Mouse (Mus musculus) CH12.LX (cell line): ENCODE data around the gene Hnrnpa1. TPM values are rescaled to one million over a fixed set of nuclear protein-coding genes. Genes with fewer than 3 reads are reported as not detected.

Experiments used
- DNase-seq: peaks from one replicate; pipeline ENCODE4 v3.0.0-alpha.2; 2013; ENCODE audit errors: extremely low read depth
- H3K27ac ChIP-seq: 2 replicates; pipeline ENCODE4 v1.5.1; 2012; ENCODE audit warnings: low read depth, mild to moderate bottlenecking, control low read depth, moderate library complexity; ENCODE audit not compliant: insufficient read depth
- H3K27me3 ChIP-seq: replicated peaks from 2 replicates; pipeline ENCODE3; 2012; ENCODE audit warnings: inconsistent platforms
- H3K36me3 ChIP-seq, 2 experiments: replicated peaks in 1 of 2; 2 replicates each; pipeline versions ENCODE3 to v1.6.1; 2012; ENCODE audit warnings: inconsistent platforms in 1 of 2, low read length in 1 of 2, mild to moderate bottlenecking in 1 of 2, mixed read lengths in 1 of 2, moderate library complexity in 1 of 2; ENCODE audit not compliant: control insufficient read depth in 1 of 2, insufficient read depth in 1 of 2
- H3K4me1 ChIP-seq, 2 experiments: 2 replicates each; pipeline ENCODE4 v1.6.1; 2012; ENCODE audit warnings: inconsistent platforms in 1 of 2, moderate library complexity in 1 of 2; ENCODE audit not compliant: insufficient read depth in 2 of 2, control insufficient read depth in 1 of 2
- H3K4me2 ChIP-seq: 2 replicates; pipeline ENCODE4 v1.6.1; 2012; ENCODE audit warnings: low read depth, mild to moderate bottlenecking, control low read depth; ENCODE audit not compliant: poor library complexity, insufficient read depth, severe bottlenecking
- H3K4me3 ChIP-seq, 3 experiments: fragments of 150-350 bp in 1 of 3; sonication (generic) in 1 of 3; replicated peaks in 1 of 3; 2 replicates each; pipeline versions ENCODE3 to v1.5.1; 2011 to 2012; ENCODE audit warnings: low read depth in 2 of 3, low read length in 2 of 3, mild to moderate bottlenecking in 2 of 3, moderate library complexity in 2 of 3, control low read depth in 1 of 3, improper control_type of control experiment in 1 of 3, inconsistent platforms in 1 of 3, mixed read lengths in 1 of 3; ENCODE audit not compliant: poor library complexity in 1 of 3
- H3K79me2 ChIP-seq: replicated peaks from 2 replicates; pipeline ENCODE4 v1.6.1; 2012; ENCODE audit warnings: mild to moderate bottlenecking, moderate library complexity; ENCODE audit not compliant: control insufficient read depth, poor library complexity, insufficient read depth, severe bottlenecking; ENCODE audit errors: extremely low read depth
- H3K9ac ChIP-seq: 2 replicates; pipeline ENCODE4 v1.6.1; 2012; ENCODE audit warnings: low read depth, mild to moderate bottlenecking, control low read depth, moderate library complexity; ENCODE audit not compliant: insufficient read depth
- H3K9me3 ChIP-seq: replicated peaks from 2 replicates; pipeline ENCODE3; 2012; ENCODE audit warnings: low read length, inconsistent platforms, mixed read lengths
- CHD1 ChIP-seq: IDR thresholded peaks from 2 replicates; pipeline ENCODE4 v1.6.1; 2012; ENCODE audit warnings: low read depth, low read length, improper control_type of control experiment, inconsistent platforms
- E2F4 ChIP-seq: IDR thresholded peaks from 2 replicates; pipeline ENCODE4 v1.6.1; 2011; ENCODE audit warnings: low read depth, low read length, improper control_type of control experiment; ENCODE audit not compliant: insufficient replicate concordance
- ELF1 ChIP-seq: IDR thresholded peaks from 2 replicates; pipeline ENCODE4 v1.6.1; 2014; ENCODE audit warnings: low read depth, mild to moderate bottlenecking, inconsistent platforms, low read length, improper control_type of control experiment
- EP300 ChIP-seq: IDR thresholded peaks from 2 replicates; pipeline ENCODE4 v1.6.1; 2011; ENCODE audit warnings: low read length, improper control_type of control experiment
- IRF4 ChIP-seq: IDR thresholded peaks from 2 replicates; pipeline ENCODE4 v1.6.1; 2014; ENCODE audit warnings: low read depth, mild to moderate bottlenecking, inconsistent platforms, low read length, improper control_type of control experiment
- JUND ChIP-seq: conservative IDR thresholded peaks from 2 replicates; pipeline ENCODE4 v1.6.1; 2011; ENCODE audit warnings: low read depth, low read length, improper control_type of control experiment
- MAFK ChIP-seq: IDR thresholded peaks from 2 replicates; pipeline ENCODE4 v1.6.1; 2011; ENCODE audit warnings: low read length, improper control_type of control experiment; ENCODE audit not compliant: insufficient replicate concordance
- MAX ChIP-seq: IDR thresholded peaks from 2 replicates; pipeline ENCODE4 v1.6.1; 2011; ENCODE audit warnings: low read length, improper control_type of control experiment
- MAZ ChIP-seq: IDR thresholded peaks from 2 replicates; pipeline ENCODE4 v1.6.1; 2012; ENCODE audit warnings: low read depth, mild to moderate bottlenecking, inconsistent platforms, low read length, improper control_type of control experiment, moderate library complexity
- MEF2A ChIP-seq: IDR thresholded peaks from 2 replicates; pipeline ENCODE4 v1.6.1; 2014; ENCODE audit warnings: low read depth, mild to moderate bottlenecking, inconsistent platforms, low read length, improper control_type of control experiment, borderline replicate concordance
- MXI1 ChIP-seq: IDR thresholded peaks from 2 replicates; pipeline ENCODE4 v1.6.1; 2011; ENCODE audit warnings: mild to moderate bottlenecking, low read depth, low read length, improper control_type of control experiment
- MYC ChIP-seq: IDR thresholded peaks from 2 replicates; pipeline ENCODE4 v1.6.1; 2011; ENCODE audit warnings: low read depth, mild to moderate bottlenecking, improper control_type of control experiment, low read length
- NRF1 ChIP-seq: IDR thresholded peaks from 2 replicates; pipeline ENCODE4 v1.6.1; 2014; ENCODE audit warnings: low read depth, mild to moderate bottlenecking, inconsistent platforms, low read length, improper control_type of control experiment, moderate library complexity
- POLR2A ChIP-seq: IDR thresholded peaks from 2 replicates; pipeline ENCODE4 v1.6.1; 2011; ENCODE audit warnings: low read depth, mild to moderate bottlenecking, improper control_type of control experiment, low read length
- RCOR1 ChIP-seq: conservative IDR thresholded peaks from 2 replicates; pipeline ENCODE4 v1.6.1; 2012; ENCODE audit warnings: low read depth, mild to moderate bottlenecking, inconsistent platforms, low read length, improper control_type of control experiment
- SIN3A ChIP-seq: IDR thresholded peaks from 2 replicates; pipeline ENCODE4 v1.6.1; 2012; ENCODE audit warnings: low read length, improper control_type of control experiment, inconsistent platforms
- SMC3 ChIP-seq: IDR thresholded peaks from 2 replicates; pipeline ENCODE4 v1.6.1; 2011; ENCODE audit warnings: low read depth, low read length, improper control_type of control experiment
- USF1 ChIP-seq: IDR thresholded peaks from 2 replicates; pipeline ENCODE4 v1.6.1; 2014; ENCODE audit warnings: low read depth, mild to moderate bottlenecking, inconsistent platforms, low read length, improper control_type of control experiment
- ZKSCAN1 ChIP-seq: IDR thresholded peaks from 2 replicates; pipeline ENCODE4 v1.6.1; 2012; ENCODE audit warnings: low read depth, inconsistent platforms, low read length, improper control_type of control experiment, borderline replicate concordance
- ZNF384 ChIP-seq: IDR thresholded peaks from 2 replicates; pipeline ENCODE4 v1.6.1; 2012; ENCODE audit warnings: low read depth, low read length, improper control_type of control experiment, inconsistent platforms
- dilution Hi-C: fragments of 300-500 bp; cut with MboI; formaldehyde crosslinking; loops from 2 replicates; pipeline ENCODE4 v1.14.3; 2020; ENCODE audit warnings: low sequenced_read_pairs; ENCODE audit not compliant: extremely low pct_unique_long_range_greater_than_20kb, extremely low pct_ligation_motif_present
- in situ Hi-C: fragments of 300-500 bp; cut with MboI; formaldehyde crosslinking; loops from 3 replicates; pipeline ENCODE4 v1.14.3; 2019; ENCODE audit warnings: low sequenced_read_pairs, low pct_ligation_motif_present, low pct_unique_long_range_greater_than_20kb, mixed read lengths
- polyA plus RNA-seq: library from polyadenylated mRNA; unstranded; fragments of >175 nt; gene quantifications from 2 replicates; pipeline ENCODE4 v1.2.1, GENCODE M21; 2012; ENCODE audit warnings: low read depth; ENCODE audit not compliant: insufficient read length
- total RNA-seq, 2 experiments: library from RNA; depleted of rRNA; stranded (reverse); fragments of 300-350 nt in 1 of 2; fragments of >200 nt in 1 of 2; gene quantifications; 2 replicates each; pipeline ENCODE4 v1.2.3; 2012 to 2014

Hnrnpa1 gene
- total and polyA plus RNA-seq, 3 experiments = 635 to 1,799 (median 757) TPM

GRCm38 (mm10) chr15:103294649-103295048 is 54.4 kb downstream of the Hnrnpa1 start:
- H3K27me3 ChIP-seq = no peaks in the 10 kb centered on the region
- no peak overlapping the region for H3K27ac ChIP-seq
- no peaks in the 10 kb centered on the region for H3K9me3 ChIP-seq
- dilution Hi-C loops (no loop called here), in situ Hi-C loops (no loop called here)
- peaks cover 48 to 92% of the 10 kb centered on the region in 2 experiments for H3K36me3 ChIP-seq
- no peak for TF ChIP-seq MYC
- TF ChIP-seq MAX = no peak
- TF ChIP-seq MEF2A = no peak
- H3K4me2 ChIP-seq = no peak overlapping the region
- H3K9ac ChIP-seq = no peak overlapping the region
- no peak for DNase-seq
- H3K4me3 ChIP-seq = no peak overlapping the region
- H3K79me2 ChIP-seq = peaks cover under 1% of the 10 kb centered on the region; the same call in 1 of the 2 replicates
- peaks cover 7 to 33% of the 10 kb centered on the region in 2 experiments for H3K4me1 ChIP-seq

GRCm38 (mm10) chr15:103295851-103296250 is 55.6 kb downstream of the Hnrnpa1 start:
- H3K36me3 ChIP-seq = peaks cover 39 to 88% of the 10 kb centered on the region in 2 experiments
- DNase-seq = no peak
- in situ Hi-C loops (no loop called here), dilution Hi-C loops (no loop called here)
- H3K27me3 ChIP-seq = no peaks in the 10 kb centered on the region
- H3K9ac ChIP-seq = no peak overlapping the region
- no peaks in the 10 kb centered on the region for H3K9me3 ChIP-seq
- H3K27ac ChIP-seq = no peak overlapping the region
- no peak overlapping the region for H3K4me3 ChIP-seq
- no peak overlapping the region for H3K4me2 ChIP-seq
- H3K4me1 ChIP-seq = peaks cover 9 to 45% of the 10 kb centered on the region in 2 experiments
- H3K79me2 ChIP-seq = no peaks in the 10 kb centered on the region
- TF ChIP-seq IRF4 = no peak
- no peak for TF ChIP-seq USF1
- no peak for TF ChIP-seq SMC3
- TF ChIP-seq MEF2A = no peak
- TF ChIP-seq SIN3A = no peak
- no peak for TF ChIP-seq NRF1
- no peak for TF ChIP-seq ELF1
- no peak for TF ChIP-seq RCOR1
- TF ChIP-seq E2F4 = no peak
- no peak for TF ChIP-seq POLR2A
- no peak for TF ChIP-seq CHD1
- TF ChIP-seq EP300 = no peak
- no peak for TF ChIP-seq ZKSCAN1
- no peak for TF ChIP-seq MAFK
- no peak for TF ChIP-seq JUND
- no peak for TF ChIP-seq ZNF384
- TF ChIP-seq MAZ = no peak
- no peak for TF ChIP-seq MXI1
- no peak for TF ChIP-seq MAX
- TF ChIP-seq, all 38 proteins: peak for 0

Other genes with a start within 250 kb of the Hnrnpa1 start
- not detected in 2 replicates for gene Hoxc8, start 249.8 kb upstream of the Hnrnpa1 start, total RNA-seq (2012; rRNA removed)
- gene Hoxc8, start 249.8 kb upstream of the Hnrnpa1 start, total RNA-seq (2014; rRNA removed) = not detected in 2 replicates
- gene Hoxc8, start 249.8 kb upstream of the Hnrnpa1 start, polyA plus RNA-seq = not detected in 2 replicates
- gene Hoxc6, start 242.2 kb upstream of the Hnrnpa1 start, total RNA-seq (2012; rRNA removed) = 0.42 and 0.76 TPM in 2 replicates
- 0.59 and 0.79 TPM in 2 replicates for gene Hoxc6, start 242.2 kb upstream of the Hnrnpa1 start, total RNA-seq (2014; rRNA removed)
- 2.9 and 4.5 TPM in 2 replicates for gene Hoxc6, start 242.2 kb upstream of the Hnrnpa1 start, polyA plus RNA-seq
- gene Hoxc4, start 221.5 kb upstream of the Hnrnpa1 start, total RNA-seq (2012; rRNA removed) = 5.7 and 7.8 TPM in 2 replicates
- gene Hoxc4, start 221.5 kb upstream of the Hnrnpa1 start, total RNA-seq (2014; rRNA removed) = 8.6 and 10.4 TPM in 2 replicates
- 31.7 and 37.0 TPM in 2 replicates for gene Hoxc4, start 221.5 kb upstream of the Hnrnpa1 start, polyA plus RNA-seq
- gene Smug1, start 73.3 kb upstream of the Hnrnpa1 start, total RNA-seq (2012; rRNA removed) = 7.3 and 7.8 TPM in 2 replicates
- 9.5 and 9.8 TPM in 2 replicates for gene Smug1, start 73.3 kb upstream of the Hnrnpa1 start, total RNA-seq (2014; rRNA removed)
- 6.1 and 7.3 TPM in 2 replicates for gene Smug1, start 73.3 kb upstream of the Hnrnpa1 start, polyA plus RNA-seq
- gene Cbx5, start 616 bp upstream of the Hnrnpa1 start, total RNA-seq (2012; rRNA removed) = 94.9 and 99.6 TPM in 2 replicates
- gene Cbx5, start 616 bp upstream of the Hnrnpa1 start, total RNA-seq (2014; rRNA removed) = 152 and 171 TPM in 2 replicates
- 128 and 151 TPM in 2 replicates for gene Cbx5, start 616 bp upstream of the Hnrnpa1 start, polyA plus RNA-seq
- 0.13 TPM in 1 of 2 replicates, not detected in the other for gene Nfe2, start 18.0 kb downstream of the Hnrnpa1 start, total RNA-seq (2012; rRNA removed)
- gene Nfe2, start 18.0 kb downstream of the Hnrnpa1 start, total RNA-seq (2014; rRNA removed) = not detected in 2 replicates
- gene Nfe2, start 18.0 kb downstream of the Hnrnpa1 start, polyA plus RNA-seq = 0.14 and 0.33 TPM in 2 replicates
- gene Copz1, start 32.3 kb downstream of the Hnrnpa1 start, total RNA-seq (2012; rRNA removed) = 80.0 and 97.9 TPM in 2 replicates
- gene Copz1, start 32.3 kb downstream of the Hnrnpa1 start, total RNA-seq (2014; rRNA removed) = 135 and 148 TPM in 2 replicates
- 263 and 271 TPM in 2 replicates for gene Copz1, start 32.3 kb downstream of the Hnrnpa1 start, polyA plus RNA-seq
- gene Gpr84, start 70.2 kb downstream of the Hnrnpa1 start, total RNA-seq (2012; rRNA removed) = 0.25 and 0.42 TPM in 2 replicates
- gene Gpr84, start 70.2 kb downstream of the Hnrnpa1 start, total RNA-seq (2014; rRNA removed) = 0.26 and 0.66 TPM in 2 replicates
- gene Gpr84, start 70.2 kb downstream of the Hnrnpa1 start, polyA plus RNA-seq = 0.79 and 1.4 TPM in 2 replicates
- 2.7 and 3.1 TPM in 2 replicates for gene Zfp385a, start 99.7 kb downstream of the Hnrnpa1 start, total RNA-seq (2012; rRNA removed)
- gene Zfp385a, start 99.7 kb downstream of the Hnrnpa1 start, total RNA-seq (2014; rRNA removed) = 1.0 and 1.2 TPM in 2 replicates
- gene Zfp385a, start 99.7 kb downstream of the Hnrnpa1 start, polyA plus RNA-seq = 45.2 and 59.9 TPM in 2 replicates
- gene Itga5, start 126.3 kb downstream of the Hnrnpa1 start, total RNA-seq (2012; rRNA removed) = 0.17 and 0.21 TPM in 2 replicates
- gene Itga5, start 126.3 kb downstream of the Hnrnpa1 start, total RNA-seq (2014; rRNA removed) = 0.07 and 0.28 TPM in 2 replicates
- gene Itga5, start 126.3 kb downstream of the Hnrnpa1 start, polyA plus RNA-seq = 1.6 and 1.8 TPM in 2 replicates
- gene Gtsf1, start 190.0 kb downstream of the Hnrnpa1 start, total RNA-seq (2012; rRNA removed) = 0.21 TPM in 1 of 2 replicates, not detected in the other
- gene Gtsf1, start 190.0 kb downstream of the Hnrnpa1 start, total RNA-seq (2014; rRNA removed) = not detected in 2 replicates
- not detected in 2 replicates for gene Gtsf1, start 190.0 kb downstream of the Hnrnpa1 start, polyA plus RNA-seq
- not detected in 2 replicates for gene Gtsf2, start 208.0 kb downstream of the Hnrnpa1 start, total RNA-seq (2012; rRNA removed)
- not detected in 2 replicates for gene Gtsf2, start 208.0 kb downstream of the Hnrnpa1 start, total RNA-seq (2014; rRNA removed)
- not detected in 2 replicates for gene Gtsf2, start 208.0 kb downstream of the Hnrnpa1 start, polyA plus RNA-seq
- gene Nckap1l, start 213.4 kb downstream of the Hnrnpa1 start, total RNA-seq (2012; rRNA removed) = 58.5 and 68.6 TPM in 2 replicates
- 77.7 and 78.2 TPM in 2 replicates for gene Nckap1l, start 213.4 kb downstream of the Hnrnpa1 start, total RNA-seq (2014; rRNA removed)
- 102 and 109 TPM in 2 replicates for gene Nckap1l, start 213.4 kb downstream of the Hnrnpa1 start, polyA plus RNA-seq